Mouse (Mus musculus) hindbrain, postnatal 0 days (tissue): ENCODE data around the gene Plekhg6. TPM values are rescaled to one million over a fixed set of nuclear protein-coding genes. Genes with fewer than 3 reads are reported as not detected.

Source experiments
- ATAC-seq: fragments of 200-750 bp; cut with Nextera tagmentation; 2 replicates; pipeline ENCODE4 v1.8.0; 2017; ENCODE audit warnings: mild to moderate bottlenecking, moderate TSS enrichment, moderate library complexity
- DNase-seq: peaks from one replicate; pipeline ENCODE4 v3.0.0-alpha.2; 2015; ENCODE audit warnings: low spot score
- H3K27ac ChIP-seq: fragments of 300-500 bp; sonication (generic); 2 replicates; pipeline ENCODE4 v1.5.1; 2014; ENCODE audit warnings: mild to moderate bottlenecking
- H3K27me3 ChIP-seq: fragments of 300-500 bp; sonication (generic); 2 replicates; pipeline ENCODE4 v1.6.1; 2014; ENCODE audit warnings: low read length, mixed read lengths; ENCODE audit not compliant: insufficient read depth
- H3K36me3 ChIP-seq: fragments of 300-500 bp; sonication (generic); 2 replicates; pipeline ENCODE4 v1.6.1; 2014; ENCODE audit warnings: low read length, mixed read lengths; ENCODE audit not compliant: insufficient read depth
- H3K4me1 ChIP-seq: fragments of 300-500 bp; sonication (generic); 2 replicates; pipeline ENCODE4 v1.6.1; 2014; ENCODE audit warnings: antibody characterized with exemption, low read length, mixed read lengths; ENCODE audit not compliant: insufficient read depth
- H3K4me2 ChIP-seq: fragments of 300-500 bp; sonication (generic); 2 replicates; pipeline ENCODE4 v1.6.1; 2014; ENCODE audit warnings: low read depth, mild to moderate bottlenecking, low read length, moderate library complexity, mixed read lengths
- H3K4me3 ChIP-seq: fragments of 300-500 bp; sonication (generic); 2 replicates; pipeline ENCODE4 v1.5.1; 2014; ENCODE audit warnings: low read length
- H3K9ac ChIP-seq: fragments of 300-500 bp; sonication (generic); replicated peaks from 2 replicates; pipeline ENCODE4 v1.6.1; 2014; ENCODE audit warnings: mild to moderate bottlenecking, low read length, moderate library complexity, mixed read lengths
- H3K9me3 ChIP-seq: fragments of 300-500 bp; sonication (generic); 2 replicates; pipeline ENCODE4 v1.6.1; 2016; ENCODE audit warnings: low read length, mixed read lengths
- CTCF ChIP-seq: IDR thresholded peaks from 2 replicates; pipeline ENCODE4 v1.5.1; 2016; ENCODE audit warnings: antibody characterized with exemption, control low read depth, low read depth
- WGBS: fragments of 180-500 bp; shearing (Covaris S2); extraction: QIAGEN DNeasy Blood & Tissue Kit; methylation state at CpG from one replicate; pipeline ENCODE4 v1.1.7; 2014; 5-methylcytosine and 5-hydroxymethylcytosine counted together
- polyA plus RNA-seq: library from polyadenylated mRNA; unstranded; fragments of >200 nt; fragmentation: Nextera tagmentation; extraction: Ambion mirVana; gene quantifications from 2 replicates; pipeline ENCODE4 v1.2.1, GENCODE M21; 2015
- total RNA-seq: library from RNA; depleted of rRNA; stranded (reverse); fragments of >200 nt; gene quantifications from 2 replicates; pipeline ENCODE4 v1.2.3, GENCODE M21; 2014

The Plekhg6 gene
- total and polyA plus RNA-seq, 2 experiments from 2014 or later, result 0.68 to 0.74 TPM

- Histone ChIP-seq H3K9ac (no peak overlapping the region), H3K9me3 (no peaks in the 10 kb centered on the region), H3K4me2 (no peak overlapping the region), H3K4me1 (no peaks in the 10 kb centered on the region), H3K4me3 (no peak overlapping the region), H3K27me3 (peaks cover 5% of the 10 kb centered on the region; the same call in 1 of the 2 replicates), H3K27ac (no peak overlapping the region), H3K36me3 (no peaks in the 10 kb centered on the region)
- ATAC-seq (no peak), DNase-seq (peak; percentile 52)
- 65% methylated on average over 11 of the region's 11 CpGs for WGBS
- TF ChIP-seq CTCF, result peak; percentile 62
Measured at GRCm38 (mm10) chr6:125385066-125385974, 4.7 kb upstream of the Plekhg6 start.

DNA sequence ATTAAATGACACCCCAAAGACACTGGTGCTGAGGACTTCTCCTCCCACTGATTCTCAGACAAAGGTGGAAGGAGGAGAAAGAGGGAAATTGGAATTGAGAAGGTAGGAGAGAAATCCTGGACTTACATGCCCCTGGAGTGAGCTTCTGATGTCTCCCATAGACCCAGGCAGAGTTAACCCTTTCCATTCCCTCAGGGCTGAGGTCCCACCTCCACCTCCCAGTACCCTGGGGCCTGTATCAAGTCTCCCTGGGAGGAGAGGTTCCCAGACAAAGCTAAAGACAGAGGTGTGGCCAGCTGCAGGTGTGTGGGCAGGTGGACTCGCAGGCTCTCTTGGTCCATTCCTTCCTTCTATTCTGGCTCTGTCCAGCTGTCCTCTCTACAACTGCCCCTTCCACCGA lies 1.4 kb upstream of the Plekhg6 start:
- Histone ChIP-seq H3K4me2 (no peak overlapping the region), H3K9ac (no peak overlapping the region), H3K4me3 (no peak overlapping the region), H3K4me1 (0 out of 2 replicates have a peak, but pooled peaks cover 6% of the 10 kb centered on the region), H3K9me3 (no peaks in the 10 kb centered on the region), H3K27ac (no peak overlapping the region), H3K27me3 (peaks cover 30% of the 10 kb centered on the region), H3K36me3 (no peaks in the 10 kb centered on the region)
- no peak for DNase-seq
- ATAC-seq, result no peak
- 55% methylated on average over 2 of the region's 2 CpGs for WGBS
- no peak for TF ChIP-seq CTCF

DNA sequence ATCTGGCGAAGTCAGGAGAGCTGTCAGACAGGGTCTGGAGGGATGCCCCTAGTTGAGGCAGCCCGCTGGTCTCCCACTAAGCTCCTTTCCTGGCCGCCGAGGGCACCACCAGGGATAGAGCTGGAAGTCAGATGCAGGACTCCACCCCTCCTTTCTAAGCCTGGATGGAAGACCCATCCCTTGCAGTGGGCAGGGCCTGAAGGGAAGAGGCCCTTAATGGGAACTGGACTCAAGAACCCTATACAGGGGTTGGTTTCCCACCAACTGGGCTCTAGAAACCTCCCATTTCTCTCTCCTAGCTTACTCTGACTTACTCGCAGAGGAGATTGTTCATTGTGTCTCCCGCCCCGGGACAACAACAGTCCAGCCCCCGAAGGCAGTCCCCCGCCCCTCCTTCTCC lies 812 bp downstream of the Plekhg6 start:
- ATAC-seq, result no peak
- WGBS, result 5% methylated on average over 8 of the region's 9 CpGs
- Histone ChIP-seq H3K27me3 (peaks cover 30% of the 10 kb centered on the region), H3K27ac (no peak overlapping the region), H3K4me3 (peak overlapping the region; percentile 33), H3K36me3 (no peaks in the 10 kb centered on the region), H3K9ac (no peak overlapping the region; the same call in 1 of the 2 replicates), H3K4me1 (0 out of 2 replicates have a peak, but pooled peaks cover 6% of the 10 kb centered on the region), H3K9me3 (no peaks in the 10 kb centered on the region), H3K4me2 (peak overlapping the region; percentile 61)
- no peak for TF ChIP-seq CTCF
- DNase-seq, result no peak

DNA sequence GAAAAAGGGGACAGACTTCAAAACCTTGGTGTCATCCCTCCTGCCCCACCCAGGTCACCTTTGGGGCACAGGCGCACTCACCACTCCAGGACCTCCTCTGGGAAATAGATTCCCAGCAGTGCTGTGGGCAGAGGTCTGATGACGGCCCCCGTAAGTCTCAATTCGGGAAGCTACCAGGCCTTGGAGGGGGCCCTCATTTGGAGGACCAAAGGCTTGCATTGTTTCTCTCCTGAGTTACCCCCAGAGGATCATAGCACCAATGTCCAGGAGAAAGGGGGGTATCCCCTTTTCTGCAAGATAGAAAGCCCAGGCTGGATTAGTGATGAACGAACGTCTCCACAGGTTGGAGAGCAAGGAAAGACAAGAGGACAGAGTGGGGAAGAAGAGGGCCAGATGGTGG lies 2.0 kb downstream of the Plekhg6 start:
- TF ChIP-seq CTCF, result no peak
- Histone ChIP-seq H3K4me3 (no peak overlapping the region), H3K4me2 (no peak overlapping the region), H3K27ac (no peak overlapping the region), H3K27me3 (peaks cover 30% of the 10 kb centered on the region), H3K9me3 (no peaks in the 10 kb centered on the region), H3K9ac (no peak overlapping the region), H3K4me1 (0 out of 2 replicates have a peak, but pooled peaks cover 6% of the 10 kb centered on the region), H3K36me3 (no peaks in the 10 kb centered on the region)
- WGBS, result 19% methylated on average over 6 of the region's 6 CpGs
- ATAC-seq, result no peak
- DNase-seq, result no peak

DNA sequence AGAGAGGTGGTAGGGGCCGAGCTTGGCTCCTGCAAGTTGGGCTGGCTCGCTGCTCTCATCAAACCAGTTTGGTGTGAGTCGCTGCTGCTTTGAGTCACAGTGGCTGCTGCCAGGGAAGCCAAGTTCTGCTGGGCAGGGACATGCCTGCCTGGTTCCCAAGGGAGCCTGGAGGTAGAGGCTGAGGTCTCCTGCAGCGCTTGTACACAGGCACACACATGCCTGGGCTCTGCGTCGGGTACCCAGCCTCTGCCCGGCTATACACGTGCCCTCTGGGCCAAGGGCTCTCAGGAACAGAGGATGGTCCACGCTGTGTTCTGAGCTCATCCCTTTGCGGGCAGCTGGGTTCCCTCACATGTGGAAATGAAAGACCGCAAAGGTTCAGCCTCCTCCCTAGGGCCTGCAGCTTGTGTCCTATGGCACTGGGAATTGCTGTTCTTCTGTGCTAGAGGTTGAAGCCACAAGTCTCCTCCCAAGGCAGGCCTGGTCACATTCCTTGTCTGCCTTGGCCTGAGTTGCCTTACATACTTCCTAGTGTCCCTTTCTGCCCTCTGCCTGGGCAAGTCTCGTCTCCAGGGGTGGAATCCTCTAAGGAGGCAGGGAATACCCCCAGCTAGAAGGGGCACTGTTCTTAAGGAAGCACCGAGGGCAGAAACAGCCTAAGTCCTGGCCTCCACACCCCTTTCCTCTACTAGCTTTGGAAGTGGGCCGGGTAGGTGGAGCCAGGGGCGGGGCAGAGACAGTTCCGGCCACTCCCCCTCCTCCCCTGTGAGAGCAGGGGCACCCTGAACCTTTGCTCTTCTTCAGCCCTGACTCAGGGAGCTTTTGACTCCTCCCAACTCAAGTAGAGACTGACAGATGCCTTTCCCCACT lies 2.8 kb downstream of the Plekhg6 start:
- WGBS, result 35% methylated on average over 16 of the region's 16 CpGs
- no peak overlapping the region for H3K27ac ChIP-seq
- H3K4me1 ChIP-seq, result 0 out of 2 replicates have a peak, but pooled peaks cover 6% of the 10 kb centered on the region
- 0 out of 2 replicates have a peak, but pooled peaks have one; percentile 33 for ATAC-seq
- H3K9ac ChIP-seq, result no peak overlapping the region
- H3K4me2 ChIP-seq, result no peak overlapping the region
- no peak for DNase-seq
- H3K4me3 ChIP-seq, result no peak overlapping the region
- no peaks in the 10 kb centered on the region for H3K36me3 ChIP-seq
- H3K9me3 ChIP-seq, result no peaks in the 10 kb centered on the region
- TF ChIP-seq CTCF, result no peak
- peaks cover 30% of the 10 kb centered on the region for H3K27me3 ChIP-seq

GRCm38 (mm10) chr6:125377042-125377441 lies 3.6 kb downstream of the Plekhg6 start:
- peaks cover 34% of the 10 kb centered on the region for H3K27me3 ChIP-seq
- H3K36me3 ChIP-seq, result no peaks in the 10 kb centered on the region
- H3K4me1 ChIP-seq, result 0 out of 2 replicates have a peak, but pooled peaks cover 6% of the 10 kb centered on the region
- ATAC-seq (no peak), DNase-seq (no peak)
- no peak overlapping the region for H3K27ac ChIP-seq
- no peak for TF ChIP-seq CTCF
- 41% methylated on average over 6 of the region's 6 CpGs for WGBS
- H3K9ac ChIP-seq, result no peak overlapping the region
- no peak overlapping the region for H3K4me2 ChIP-seq
- H3K4me3 ChIP-seq, result no peak overlapping the region
- no peaks in the 10 kb centered on the region for H3K9me3 ChIP-seq
